Mouse (Mus musculus): ENCODE measurements around the gene Ucp3. TPM values are rescaled to one million over a fixed set of nuclear protein-coding genes. Genes with fewer than 3 reads are reported as not detected.

Gene Ucp3
- polyA plus RNA-seq, 1 experiment, result 5.0 TPM

DNA sequence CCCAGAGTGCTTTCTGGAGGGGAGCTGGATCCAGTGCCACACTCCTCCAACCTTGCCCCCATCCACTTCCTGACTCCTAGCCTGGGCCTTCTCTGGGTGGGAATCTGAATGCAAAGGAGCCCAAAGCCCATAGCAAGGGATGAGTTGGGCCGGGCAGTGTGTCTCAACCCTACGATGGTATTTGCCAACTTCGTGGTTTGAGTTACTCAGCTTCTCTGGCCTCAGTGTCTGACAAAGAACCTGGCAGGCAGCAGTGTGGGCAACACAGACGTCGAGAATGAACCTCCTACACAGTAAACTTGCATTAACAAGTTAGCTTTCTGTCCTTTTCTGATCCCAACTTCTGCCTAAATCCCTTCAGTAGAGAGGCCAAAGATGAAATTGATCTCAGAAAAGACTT, 11.7 kb downstream of the Ucp3 start:
- DNase-seq, result no peak
- Histone ChIP-seq H3K36me3 (ENCODE audit: control insufficient read depth, insufficient read depth, low read length) (no peaks in the 10 kb centered on the region), H3K27ac (ENCODE audit: insufficient read depth, low read depth, low read length) (no peak overlapping the region), H3K27me3 (replicated peaks; ENCODE audit: control insufficient read depth, insufficient read depth, low read length) (no peaks in the 10 kb centered on the region), H3K4me3 (ENCODE audit: insufficient read depth, low read depth, low read length) (no peak overlapping the region), H3K4me1 (ENCODE audit: control insufficient read depth, insufficient read depth, low read length) (peaks cover 2% of the 10 kb centered on the region; the same call in 1 of the 2 replicates)
- WGBS, result 88% methylated on average over 5 of the region's 5 CpGs
- TF ChIP-seq POLR2A (IDR thresholded peaks at IDR 0.05; ENCODE audit: low read depth, low read length), result no peak
- no peak for TF ChIP-seq CTCF (conservative IDR thresholded peaks at IDR 0.05; ENCODE audit: insufficient read depth, insufficient read length, low read depth, low read length)

DNA sequence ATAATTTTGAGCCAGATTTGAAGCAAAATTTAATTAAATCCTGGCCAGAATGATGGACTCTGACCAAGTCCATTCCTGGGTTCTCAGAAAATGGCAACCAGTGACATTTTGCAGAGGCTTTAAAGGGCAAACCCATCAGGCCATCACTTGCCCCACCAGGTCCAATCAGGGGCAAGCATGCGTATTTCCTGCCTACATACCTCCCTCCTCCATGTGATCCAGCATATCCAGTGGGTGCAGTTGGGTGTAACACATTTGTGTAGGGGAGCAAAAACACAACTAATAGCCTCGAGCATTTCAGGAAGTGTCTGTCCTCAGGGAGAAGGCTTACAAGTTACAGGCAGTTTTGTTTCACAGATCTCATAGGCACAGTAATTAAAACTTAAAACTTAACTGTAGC, 14.5 kb downstream of the Ucp3 start:
- WGBS, result 58% methylated on average over 2 of the region's 2 CpGs
- Histone ChIP-seq H3K4me1 (ENCODE audit: control insufficient read depth, insufficient read depth, low read length) (no peaks in the 10 kb centered on the region; the same call in 1 of the 2 replicates), H3K4me3 (ENCODE audit: insufficient read depth, low read depth, low read length) (no peak overlapping the region), H3K27ac (ENCODE audit: insufficient read depth, low read depth, low read length) (no peak overlapping the region), H3K27me3 (replicated peaks; ENCODE audit: control insufficient read depth, insufficient read depth, low read length) (no peaks in the 10 kb centered on the region), H3K36me3 (ENCODE audit: control insufficient read depth, insufficient read depth, low read length) (no peaks in the 10 kb centered on the region)
- TF ChIP-seq CTCF (conservative IDR thresholded peaks at IDR 0.05; ENCODE audit: insufficient read depth, insufficient read length, low read depth, low read length) (no peak), POLR2A (IDR thresholded peaks at IDR 0.05; ENCODE audit: low read depth, low read length) (no peak)
- DNase-seq, result no peak

DNA sequence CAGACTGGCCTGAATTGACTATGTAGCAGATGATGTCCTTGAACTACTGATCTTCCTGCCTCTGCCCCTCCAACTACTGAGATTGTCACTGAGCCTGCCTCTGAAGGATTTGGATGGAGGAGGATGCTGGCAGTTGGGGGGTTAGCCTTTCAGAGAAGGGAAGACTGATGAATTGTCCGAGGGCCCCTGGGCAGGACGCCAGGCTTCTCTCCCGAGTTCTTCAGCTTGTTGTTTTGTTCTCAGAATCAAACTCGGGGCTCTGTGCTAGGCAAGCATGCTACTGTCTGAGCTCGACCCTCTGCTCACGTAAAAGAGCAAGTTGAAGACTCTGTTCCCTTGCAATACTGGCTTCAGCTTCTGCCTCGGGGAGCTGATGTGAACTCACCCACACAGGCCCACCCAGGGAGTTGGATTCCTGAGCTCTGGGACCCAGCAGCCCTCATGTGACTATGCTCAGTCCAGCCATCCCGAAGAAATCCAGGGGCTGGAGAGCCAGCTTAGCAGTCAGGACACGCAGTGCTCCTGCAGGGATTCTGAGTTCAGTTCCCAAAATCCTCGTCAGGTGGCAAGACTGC, 15.8 kb downstream of the Ucp3 start:
- no peak overlapping the region for H3K27ac ChIP-seq (ENCODE audit: insufficient read depth, low read depth, low read length)
- no peaks in the 10 kb centered on the region; the same call in 1 of the 2 replicates for H3K4me1 ChIP-seq (ENCODE audit: control insufficient read depth, insufficient read depth, low read length)
- WGBS, result 38% methylated on average over 10 of the region's 10 CpGs
- no peak for TF ChIP-seq CTCF (conservative IDR thresholded peaks at IDR 0.05; ENCODE audit: insufficient read depth, insufficient read length, low read depth, low read length)
- DNase-seq, result no peak
- no peaks in the 10 kb centered on the region for H3K27me3 ChIP-seq (replicated peaks; ENCODE audit: control insufficient read depth, insufficient read depth, low read length)
- H3K36me3 ChIP-seq (ENCODE audit: control insufficient read depth, insufficient read depth, low read length), result no peaks in the 10 kb centered on the region
- H3K4me3 ChIP-seq (ENCODE audit: insufficient read depth, low read depth, low read length), result no peak overlapping the region

DNA sequence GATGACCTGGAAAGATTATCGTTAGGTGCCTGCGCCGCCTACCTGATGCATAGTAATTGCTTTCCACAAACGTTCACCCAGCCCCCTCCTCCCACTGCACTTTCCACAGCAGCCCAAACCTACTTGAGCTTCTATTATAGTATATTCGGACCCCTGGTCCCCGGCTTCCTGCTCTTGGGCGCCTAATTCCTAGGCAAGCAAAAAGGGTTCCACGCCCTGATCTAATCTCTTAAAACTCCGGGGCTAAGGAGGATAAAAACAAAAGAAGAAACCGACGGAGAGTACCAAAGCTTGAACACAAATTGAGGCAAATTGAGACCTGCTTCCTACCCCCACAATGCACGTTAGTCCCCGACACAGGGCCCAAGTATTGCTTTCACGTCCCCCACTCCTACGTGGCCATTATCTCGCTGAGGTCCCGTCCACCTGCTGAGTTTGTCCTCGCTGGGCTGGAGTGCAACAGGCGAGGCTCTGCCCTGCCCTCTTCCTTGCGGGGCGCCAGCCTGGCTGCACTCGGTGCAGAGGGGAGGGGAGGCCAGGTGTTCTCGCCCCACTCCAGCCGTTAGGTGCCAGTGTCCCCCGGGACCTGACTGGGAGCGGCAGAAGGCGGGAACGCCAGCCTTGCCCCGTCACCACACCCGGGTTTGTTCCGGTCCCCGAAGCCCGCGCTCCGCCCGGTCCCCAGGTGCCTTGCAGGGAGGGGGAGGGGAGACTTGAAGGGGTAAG, 19.8 kb downstream of the Ucp3 start:
- no peaks in the 10 kb centered on the region; the same call in 1 of the 2 replicates for H3K4me1 ChIP-seq (ENCODE audit: control insufficient read depth, insufficient read depth, low read length)
- no peak for DNase-seq
- 8% methylated on average over 36 of the region's 36 CpGs for WGBS
- H3K27me3 ChIP-seq (replicated peaks; ENCODE audit: control insufficient read depth, insufficient read depth, low read length), result no peaks in the 10 kb centered on the region
- peak overlapping the region; percentile 4 for H3K27ac ChIP-seq (ENCODE audit: insufficient read depth, low read depth, low read length)
- H3K36me3 ChIP-seq (ENCODE audit: control insufficient read depth, insufficient read depth, low read length), result no peaks in the 10 kb centered on the region
- no peak for TF ChIP-seq CTCF (conservative IDR thresholded peaks at IDR 0.05; ENCODE audit: insufficient read depth, insufficient read length, low read depth, low read length)
- no peak for TF ChIP-seq POLR2A (IDR thresholded peaks at IDR 0.05; ENCODE audit: low read depth, low read length)
- H3K4me3 ChIP-seq (ENCODE audit: insufficient read depth, low read depth, low read length), result peak overlapping the region; percentile 57

DNA sequence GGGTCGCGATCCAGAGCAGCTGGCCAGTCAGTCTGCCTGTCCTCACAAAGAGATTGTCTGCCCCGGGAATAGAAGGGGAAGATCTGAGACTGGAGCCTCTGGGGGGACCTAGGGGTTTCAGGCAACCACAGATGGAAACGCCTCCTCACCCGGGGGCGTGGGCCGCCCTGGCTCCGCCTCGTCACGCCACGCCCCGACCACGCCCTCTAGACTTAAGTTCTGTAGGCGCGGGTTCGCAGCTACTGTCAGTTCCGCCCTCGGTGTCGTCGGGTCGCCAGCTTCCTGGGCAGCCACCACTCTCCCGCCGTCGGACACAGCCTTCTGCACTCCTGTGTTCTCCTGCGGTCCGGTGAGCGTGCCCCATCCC, 20.3 kb downstream of the Ucp3 start, which contains the start of gene Ucp2:
Gene Ucp2, plus strand, starts transcription at position 221 of the 367 bp plus-strand sequence.
- Histone ChIP-seq H3K27me3 (replicated peaks; ENCODE audit: control insufficient read depth, insufficient read depth, low read length) (no peaks in the 10 kb centered on the region), H3K36me3 (ENCODE audit: control insufficient read depth, insufficient read depth, low read length) (no peaks in the 10 kb centered on the region), H3K27ac (ENCODE audit: insufficient read depth, low read depth, low read length) (peak within 1 kb of the TSS; percentile 59), H3K4me1 (ENCODE audit: control insufficient read depth, insufficient read depth, low read length) (no peaks in the 10 kb centered on the region; the same call in 1 of the 2 replicates), H3K4me3 (ENCODE audit: insufficient read depth, low read depth, low read length) (peak within 1 kb of the TSS; percentile 57)
- 1% methylated on average over 27 of the region's 27 CpGs for WGBS
- TF ChIP-seq POLR2A (IDR thresholded peaks at IDR 0.05; ENCODE audit: low read depth, low read length) (peak; percentile 81), CTCF (conservative IDR thresholded peaks at IDR 0.05; ENCODE audit: insufficient read depth, insufficient read length, low read depth, low read length) (no peak)
- peak; percentile 87 for DNase-seq

DNA sequence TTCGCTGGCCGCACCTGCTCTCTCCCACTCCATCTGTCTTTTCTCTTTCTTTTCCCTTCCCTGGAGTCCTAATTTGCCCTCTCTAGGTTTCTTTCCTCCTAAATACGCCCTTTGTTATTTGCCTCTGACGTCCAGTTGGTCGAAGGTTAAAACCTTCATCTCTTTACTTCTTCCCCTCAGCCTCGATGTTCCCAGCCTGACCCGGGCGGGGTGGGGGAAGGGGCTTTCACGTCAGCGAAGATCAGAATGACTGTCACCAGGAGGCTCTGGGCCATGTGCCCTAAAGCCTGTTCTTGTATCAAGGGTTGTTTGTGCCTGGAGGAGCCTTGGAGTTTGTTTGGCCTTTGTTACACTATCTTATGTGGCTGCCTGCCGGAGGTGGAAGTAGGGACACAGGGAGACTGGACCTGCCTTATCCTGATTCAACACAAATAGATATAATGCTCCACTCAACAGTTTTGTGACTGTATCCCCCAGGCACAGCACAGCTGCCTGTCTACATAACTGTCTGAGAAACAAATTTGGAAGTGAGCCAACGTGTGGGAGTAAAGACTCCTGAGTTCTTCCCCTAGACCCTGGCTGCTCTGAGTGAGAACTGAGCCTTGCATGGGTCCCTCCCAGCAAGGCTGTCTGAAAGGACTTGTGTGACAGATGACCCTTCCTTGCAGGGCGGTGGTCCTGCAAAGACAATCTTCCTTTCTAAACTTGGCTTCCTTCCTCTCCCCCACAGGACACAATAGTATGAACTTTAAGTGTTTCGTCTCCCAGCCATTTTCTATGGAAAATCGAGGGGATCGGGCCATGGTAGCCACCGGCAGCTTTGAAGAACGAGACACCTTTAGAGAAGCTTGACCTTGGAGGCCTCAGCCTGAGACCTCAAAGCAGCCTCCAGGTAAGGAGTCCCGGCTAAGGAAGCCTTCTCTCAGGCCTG, 21.0 kb downstream of the Ucp3 start:
- H3K4me1 ChIP-seq (ENCODE audit: control insufficient read depth, insufficient read depth, low read length), result no peaks in the 10 kb centered on the region; the same call in 1 of the 2 replicates
- peak overlapping the region; percentile 59 for H3K27ac ChIP-seq (ENCODE audit: insufficient read depth, low read depth, low read length)
- H3K27me3 ChIP-seq (replicated peaks; ENCODE audit: control insufficient read depth, insufficient read depth, low read length), result no peaks in the 10 kb centered on the region
- H3K4me3 ChIP-seq (ENCODE audit: insufficient read depth, low read depth, low read length), result peak overlapping the region; percentile 57
- 20% methylated on average over 19 of the region's 19 CpGs for WGBS
- no peaks in the 10 kb centered on the region for H3K36me3 ChIP-seq (ENCODE audit: control insufficient read depth, insufficient read depth, low read length)
- TF ChIP-seq CTCF (conservative IDR thresholded peaks at IDR 0.05; ENCODE audit: insufficient read depth, insufficient read length, low read depth, low read length) (no peak), POLR2A (IDR thresholded peaks at IDR 0.05; ENCODE audit: low read depth, low read length) (no peak)
- peak; percentile 36 for DNase-seq
